Mouse (Mus musculus) midbrain, embryonic 16.5 days (tissue): ENCODE measurements around the gene Zc3h10. TPM values are rescaled to one million over a fixed set of nuclear protein-coding genes. Genes with fewer than 3 reads are reported as not detected.
"Not testable (repeated sequence)": the region's sequence is repeated elsewhere in the genome, so short reads cannot be mapped to it uniquely, and the experiment has no call there.

Experiments
- ATAC-seq: fragments of 200-750 bp; cut with Nextera tagmentation; 2 replicates; pipeline ENCODE4 v1.8.0; 2017; ENCODE audit warnings: moderate TSS enrichment
- H3K27ac ChIP-seq: fragments of 300-500 bp; sonication (generic); 2 replicates; pipeline ENCODE4 v1.5.1; 2014; ENCODE audit warnings: mild to moderate bottlenecking, low read length, mixed read lengths
- H3K27me3 ChIP-seq: fragments of 300-500 bp; sonication (generic); 2 replicates; pipeline ENCODE4 v1.6.1; 2014; ENCODE audit warnings: low read depth, low read length, mixed read lengths; ENCODE audit not compliant: control insufficient read depth, insufficient read depth
- H3K36me3 ChIP-seq: fragments of 300-500 bp; sonication (generic); 2 replicates; pipeline ENCODE4 v1.6.1; 2014; ENCODE audit warnings: mild to moderate bottlenecking, low read length, moderate library complexity, mixed read lengths; ENCODE audit not compliant: control insufficient read depth, insufficient read depth
- H3K4me1 ChIP-seq: fragments of 300-500 bp; sonication (generic); 2 replicates; pipeline ENCODE4 v1.6.1; 2014; ENCODE audit warnings: mild to moderate bottlenecking, low read length, mixed read lengths; ENCODE audit not compliant: control insufficient read depth, insufficient read depth
- H3K4me2 ChIP-seq: fragments of 300-500 bp; sonication (generic); 2 replicates; pipeline ENCODE4 v1.6.1; 2014; ENCODE audit warnings: mild to moderate bottlenecking, low read length, mixed read lengths
- H3K4me3 ChIP-seq: fragments of 300-500 bp; sonication (generic); 2 replicates; pipeline ENCODE4 v1.5.1; 2014; ENCODE audit warnings: low read depth, mild to moderate bottlenecking, low read length, moderate library complexity, mixed read lengths
- H3K9ac ChIP-seq: fragments of 300-500 bp; sonication (generic); 2 replicates; pipeline ENCODE4 v1.6.1; 2014; ENCODE audit warnings: low read depth, low read length, mixed read lengths
- H3K9me3 ChIP-seq: fragments of 300-500 bp; sonication (generic); replicated peaks from 2 replicates; pipeline ENCODE4 v1.6.1; 2014; ENCODE audit warnings: mild to moderate bottlenecking, low read length, mixed read lengths; ENCODE audit not compliant: control insufficient read depth, poor library complexity, severe bottlenecking
- WGBS: fragments of 180-500 bp; shearing (Covaris S2); extraction: QIAGEN DNeasy Blood & Tissue Kit; methylation state at CpG from one replicate; pipeline ENCODE4 v1.1.7; 2014; 5-methylcytosine and 5-hydroxymethylcytosine counted together
- polyA plus RNA-seq: library from polyadenylated mRNA; unstranded; fragments of >200 nt; fragmentation: Nextera tagmentation; extraction: Ambion mirVana; gene quantifications from 2 replicates; pipeline ENCODE4 v1.2.1, GENCODE M21; 2015

The Zc3h10 gene
- polyA plus RNA-seq, 1 experiment from 2014 or later, result 17.8 TPM

GRCm38 (mm10) chr10:128548051-128548791 lies 647 bp upstream of the Zc3h10 start:
- peak; percentile 5; the same call in 1 of the 2 replicates for ATAC-seq
- peak overlapping the region; percentile 96 for H3K27ac ChIP-seq
- peaks cover 13% of the 10 kb centered on the region for H3K4me1 ChIP-seq
- peak overlapping the region; percentile 78 for H3K9ac ChIP-seq
- under 1% methylated on average over 25 of the region's 30 CpGs for WGBS
- H3K4me3 ChIP-seq, result peak overlapping the region; percentile 60
- H3K4me2 ChIP-seq, result peak overlapping the region; percentile 84
- not testable (repeated sequence) for H3K27me3 ChIP-seq, H3K9me3 ChIP-seq
- peaks cover 12% of the 10 kb centered on the region for H3K36me3 ChIP-seq

GRCm38 (mm10) chr10:128546787-128547186 lies 787 bp downstream of the Zc3h10 start:
- no peak for ATAC-seq
- Histone ChIP-seq H3K4me1 (peaks cover 13% of the 10 kb centered on the region), H3K4me3 (peak overlapping the region; percentile 60), H3K9ac (peak overlapping the region; percentile 83), H3K27ac (peak overlapping the region; percentile 96), H3K27me3 (no peaks in the 10 kb centered on the region), H3K9me3 (no peaks in the 10 kb centered on the region), H3K4me2 (peak overlapping the region; percentile 84), H3K36me3 (peaks cover 18% of the 10 kb centered on the region)
- 25% methylated on average over 7 of the region's 7 CpGs for WGBS

- H3K9ac ChIP-seq, result peak overlapping the region; percentile 83
- no peak for ATAC-seq
Observed at GRCm38 (mm10) chr10:128546361-128546760, 1.2 kb downstream of the Zc3h10 start.

GRCm38 (mm10) chr10:128545570-128545898 lies 2.0 kb downstream of the Zc3h10 start:
- ATAC-seq, result no peak
- H3K27me3 ChIP-seq, result no peaks in the 10 kb centered on the region
- 92% methylated on average over 3 of the region's 3 CpGs for WGBS
- no peak overlapping the region for H3K4me3 ChIP-seq
- no peak overlapping the region for H3K27ac ChIP-seq
- no peak overlapping the region for H3K9ac ChIP-seq
- peaks cover 13% of the 10 kb centered on the region for H3K4me1 ChIP-seq
- H3K4me2 ChIP-seq, result no peak overlapping the region
- H3K36me3 ChIP-seq, result peaks cover 18% of the 10 kb centered on the region
- no peaks in the 10 kb centered on the region for H3K9me3 ChIP-seq

More at GRCm38 (mm10) chr10:128546361-128546760, 1.2 kb downstream of the Zc3h10 start:
- WGBS, result 15% methylated on average over 4 of the region's 4 CpGs
- Histone ChIP-seq H3K4me1 (peaks cover 13% of the 10 kb centered on the region), H3K27me3 (no peaks in the 10 kb centered on the region), H3K4me2 (peak overlapping the region; percentile 84), H3K4me3 (peak overlapping the region; percentile 60), H3K36me3 (peaks cover 18% of the 10 kb centered on the region), H3K27ac (peak overlapping the region; percentile 96), H3K9me3 (no peaks in the 10 kb centered on the region)

GRCm38 (mm10) chr10:128544674-128545569 lies 2.7 kb downstream of the Zc3h10 start:
- peaks cover 13% of the 10 kb centered on the region for H3K4me1 ChIP-seq
- H3K27ac ChIP-seq, result no peak overlapping the region
- no peak for ATAC-seq
- no peaks in the 10 kb centered on the region for H3K27me3 ChIP-seq
- H3K9me3 ChIP-seq, result no peaks in the 10 kb centered on the region
- no peak overlapping the region for H3K4me2 ChIP-seq
- H3K36me3 ChIP-seq, result peaks cover 18% of the 10 kb centered on the region
- H3K9ac ChIP-seq, result no peak overlapping the region
- H3K4me3 ChIP-seq, result no peak overlapping the region
- 96% methylated on average over 37 of the region's 37 CpGs for WGBS

GRCm38 (mm10) chr10:128544151-128544657 lies 3.4 kb downstream of the Zc3h10 start:
- Histone ChIP-seq H3K9me3 (no peaks in the 10 kb centered on the region), H3K4me2 (no peak overlapping the region), H3K9ac (no peak overlapping the region), H3K4me1 (peaks cover 13% of the 10 kb centered on the region), H3K27me3 (no peaks in the 10 kb centered on the region), H3K27ac (no peak overlapping the region), H3K36me3 (peaks cover 18% of the 10 kb centered on the region), H3K4me3 (no peak overlapping the region)
- ATAC-seq, result no peak
- whole genome bisulfite sequencing, result 95% methylated on average over 15 of the region's 15 CpGs

GRCm38 (mm10) chr10:128543100-128543499 lies 4.5 kb downstream of the Zc3h10 start:
- Histone ChIP-seq H3K9me3 (no peaks in the 10 kb centered on the region), H3K4me3 (no peak overlapping the region)
- ATAC-seq, result no peak

GRCm38 (mm10) chr10:128538340-128538870 lies 9.2 kb downstream of the Zc3h10 start:
- Histone ChIP-seq H3K36me3 (0 out of 2 replicates have a peak, but pooled peaks cover 6% of the 10 kb centered on the region), H3K9ac (no peak overlapping the region), H3K4me2 (no peak overlapping the region), H3K4me3 (no peak overlapping the region), H3K4me1 (no peaks in the 10 kb centered on the region; the same call in 1 of the 2 replicates), H3K27me3 (no peaks in the 10 kb centered on the region), H3K27ac (no peak overlapping the region), H3K9me3 (no peaks in the 10 kb centered on the region)
- ATAC-seq, result no peak
- WGBS, result 88% methylated on average over 1 of the region's 1 CpGs

More at GRCm38 (mm10) chr10:128543100-128543499, 4.5 kb downstream of the Zc3h10 start:
- WGBS, result 73% methylated on average over 2 of the region's 2 CpGs
- H3K36me3 ChIP-seq, result peaks cover 18% of the 10 kb centered on the region
- H3K27me3 ChIP-seq, result no peaks in the 10 kb centered on the region
- peaks cover 13% of the 10 kb centered on the region for H3K4me1 ChIP-seq
- no peak overlapping the region for H3K9ac ChIP-seq
- H3K27ac ChIP-seq, result no peak overlapping the region
- H3K4me2 ChIP-seq, result no peak overlapping the region
